Mouse (Mus musculus) hindbrain, embryonic 12.5 days (tissue): ENCODE measurements at regions not wholly inside any gene's neighbourhood (a gene's known extent, or its start where the extent isn't known, plus 50 kb on each side); places are given as distances from the start of the nearest gene placed in this dataset.

Experiments
- ATAC-seq: fragments of 200-750 bp; cut with Nextera tagmentation; 2 replicates; pipeline ENCODE4 v1.8.0; 2017; ENCODE audit warnings: moderate TSS enrichment; ENCODE audit not compliant: low FRiP score
- H3K27ac ChIP-seq: fragments of 300-500 bp; sonication (generic); 2 replicates; pipeline ENCODE4 v1.5.1; 2016; ENCODE audit warnings: mild to moderate bottlenecking
- H3K27me3 ChIP-seq: fragments of 300-500 bp; sonication (generic); 2 replicates; pipeline ENCODE4 v1.6.1; 2016; ENCODE audit warnings: mild to moderate bottlenecking
- H3K36me3 ChIP-seq: fragments of 300-500 bp; sonication (generic); 2 replicates; pipeline ENCODE4 v1.6.1; 2016; ENCODE audit warnings: mild to moderate bottlenecking
- H3K4me1 ChIP-seq: fragments of 300-500 bp; sonication (generic); 2 replicates; pipeline ENCODE4 v1.6.1; 2016
- H3K4me2 ChIP-seq: fragments of 300-500 bp; sonication (generic); replicated peaks from 2 replicates; pipeline ENCODE4 v1.6.1; 2016; ENCODE audit warnings: mild to moderate bottlenecking
- H3K4me3 ChIP-seq: fragments of 300-500 bp; sonication (generic); 2 replicates; pipeline ENCODE4 v1.5.1; 2016; ENCODE audit warnings: mild to moderate bottlenecking
- H3K9ac ChIP-seq: fragments of 300-500 bp; sonication (generic); 2 replicates; pipeline ENCODE4 v1.6.1; 2016; ENCODE audit warnings: mild to moderate bottlenecking, moderate library complexity
- H3K9me3 ChIP-seq: fragments of 300-500 bp; sonication (generic); replicated peaks from 2 replicates; pipeline ENCODE4 v1.6.1; 2016; ENCODE audit warnings: mild to moderate bottlenecking
- WGBS: fragments of 180-500 bp; shearing (Covaris S2); methylation state at CpG from one replicate; pipeline ENCODE4 v1.1.7; 2016; 5-methylcytosine and 5-hydroxymethylcytosine counted together

DNA sequence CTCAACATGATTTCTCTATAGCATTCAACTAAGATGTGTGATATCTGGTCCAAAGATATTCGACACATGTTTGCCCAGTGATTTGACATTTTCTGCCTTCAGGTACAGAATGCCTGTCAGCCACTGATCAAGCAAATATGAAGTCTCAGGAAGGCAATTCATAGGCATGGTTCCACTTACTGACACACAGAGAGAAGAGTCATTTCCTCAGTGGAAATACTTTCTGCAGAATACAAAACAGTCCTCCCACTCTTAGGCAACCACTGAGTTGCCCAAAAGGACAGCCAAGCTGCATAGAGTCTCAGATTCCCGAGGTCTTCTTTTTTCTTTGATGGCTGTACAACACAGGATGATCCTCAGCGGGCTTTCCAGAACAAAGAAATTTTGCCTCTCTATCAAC, 110.9 kb downstream of the Ndufa4 start:
- no peak overlapping the region for H3K4me3 ChIP-seq
- 79% methylated on average over 3 of the region's 3 CpGs for WGBS
- no peaks in the 10 kb centered on the region for H3K4me1 ChIP-seq
- no peak overlapping the region for H3K4me2 ChIP-seq
- no peaks in the 10 kb centered on the region for H3K36me3 ChIP-seq
- H3K27me3 ChIP-seq, result no peaks in the 10 kb centered on the region
- no peak overlapping the region for H3K9ac ChIP-seq
- ATAC-seq, result no peak
- H3K27ac ChIP-seq, result no peak overlapping the region
- no peaks in the 10 kb centered on the region for H3K9me3 ChIP-seq

DNA sequence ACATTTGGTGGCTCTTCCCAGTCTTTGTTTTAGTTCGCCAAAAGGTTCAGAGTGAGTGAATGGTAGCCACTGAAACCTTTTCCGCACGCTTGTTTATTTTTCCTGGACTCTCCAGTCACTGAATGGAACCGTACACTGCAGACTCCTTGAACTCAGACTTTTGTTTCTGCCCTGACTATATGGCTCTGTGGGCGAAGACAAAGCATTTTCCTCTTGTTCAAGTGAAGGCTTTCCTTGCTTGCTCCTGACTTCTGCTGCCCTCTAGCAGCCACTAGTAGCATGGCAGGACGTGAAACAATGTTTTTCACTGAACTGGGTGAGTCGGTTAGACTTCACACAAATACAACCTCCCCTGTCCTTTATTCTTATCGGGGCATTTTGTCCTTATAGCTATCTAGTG, 113.9 kb downstream of the Ndufa4 start:
- Histone ChIP-seq H3K4me3 (no peak overlapping the region), H3K4me2 (no peak overlapping the region), H3K4me1 (no peaks in the 10 kb centered on the region), H3K36me3 (no peaks in the 10 kb centered on the region), H3K9ac (no peak overlapping the region), H3K9me3 (no peaks in the 10 kb centered on the region), H3K27ac (no peak overlapping the region), H3K27me3 (no peaks in the 10 kb centered on the region)
- WGBS, result 34% methylated on average over 8 of the region's 8 CpGs
- ATAC-seq, result peak; percentile 88

DNA sequence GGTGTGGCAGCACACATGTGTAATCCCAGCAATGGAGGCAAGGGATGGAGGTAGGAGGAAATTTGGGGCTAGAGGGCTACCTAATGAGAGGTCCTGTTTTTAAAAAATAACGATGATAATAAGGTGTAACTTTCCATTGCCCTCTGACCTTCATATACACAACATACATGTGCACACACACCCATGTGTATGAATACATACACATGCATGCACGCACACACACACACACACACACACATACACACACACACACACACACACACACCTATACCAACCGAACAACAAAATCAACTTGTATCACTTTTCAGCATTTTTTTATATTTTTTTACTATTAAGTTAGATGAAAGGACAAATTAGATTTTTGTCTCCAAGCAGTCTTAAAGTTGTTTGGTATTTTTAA, 115.1 kb downstream of the Ndufa4 start:
- Histone ChIP-seq H3K4me3 (no peak overlapping the region), H3K4me1 (no peaks in the 10 kb centered on the region), H3K9me3 (no peaks in the 10 kb centered on the region), H3K36me3 (no peaks in the 10 kb centered on the region), H3K4me2 (no peak overlapping the region), H3K27me3 (no peaks in the 10 kb centered on the region), H3K9ac (no peak overlapping the region), H3K27ac (no peak overlapping the region)
- no peak for ATAC-seq
- WGBS, result 93% methylated on average over 3 of the region's 3 CpGs

DNA sequence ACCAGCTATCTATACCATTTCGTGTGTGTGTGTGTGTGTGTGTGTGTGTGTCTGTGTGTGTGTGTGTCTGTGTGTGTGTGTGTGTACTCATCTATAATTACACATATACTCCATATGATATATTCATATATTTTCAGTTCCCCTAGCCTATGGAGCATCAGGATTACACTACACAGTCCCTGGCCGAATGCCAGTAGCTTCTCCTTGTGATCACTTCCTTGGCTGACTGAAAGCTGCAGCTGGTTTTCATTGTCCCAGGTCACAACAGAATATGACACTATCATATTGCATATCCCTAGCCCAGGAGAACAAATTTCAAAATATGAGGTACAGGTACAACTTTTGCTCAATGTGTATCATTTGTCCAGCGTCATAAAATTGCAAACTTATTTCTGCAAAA, 116.2 kb downstream of the Ndufa4 start:
- Histone ChIP-seq H3K4me1 (no peaks in the 10 kb centered on the region), H3K4me2 (no peak overlapping the region), H3K4me3 (no peak overlapping the region), H3K36me3 (no peaks in the 10 kb centered on the region), H3K9ac (no peak overlapping the region), H3K27ac (no peak overlapping the region), H3K9me3 (no peaks in the 10 kb centered on the region), H3K27me3 (no peaks in the 10 kb centered on the region)
- WGBS, result 57% methylated on average over 3 of the region's 3 CpGs
- ATAC-seq, result no peak

DNA sequence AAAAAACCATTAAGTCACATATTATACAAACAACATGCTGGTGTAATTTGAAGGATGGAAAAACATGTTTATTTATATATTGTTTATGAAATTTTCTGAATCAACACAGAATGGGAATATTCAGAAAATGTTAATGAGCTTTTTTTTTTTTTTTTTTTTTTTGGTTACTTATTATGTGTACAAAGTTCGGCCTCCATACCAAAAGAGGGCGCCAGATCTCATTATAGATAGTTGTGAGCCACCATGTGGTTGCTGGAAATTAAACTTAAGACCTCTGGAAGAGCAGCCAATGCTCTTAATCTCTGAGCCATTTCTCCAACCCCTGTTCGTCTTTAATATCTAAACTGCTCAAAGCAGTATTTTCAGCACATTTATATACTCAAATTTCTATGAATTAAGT, 133.3 kb downstream of the Ndufa4 start:
- 87% methylated on average over 3 of the region's 3 CpGs for WGBS
- Histone ChIP-seq H3K4me2 (no peak overlapping the region), H3K27me3 (no peaks in the 10 kb centered on the region), H3K27ac (no peak overlapping the region), H3K4me1 (no peaks in the 10 kb centered on the region), H3K9me3 (no peaks in the 10 kb centered on the region), H3K9ac (no peak overlapping the region), H3K36me3 (no peaks in the 10 kb centered on the region), H3K4me3 (no peak overlapping the region)
- ATAC-seq, result no peak

DNA sequence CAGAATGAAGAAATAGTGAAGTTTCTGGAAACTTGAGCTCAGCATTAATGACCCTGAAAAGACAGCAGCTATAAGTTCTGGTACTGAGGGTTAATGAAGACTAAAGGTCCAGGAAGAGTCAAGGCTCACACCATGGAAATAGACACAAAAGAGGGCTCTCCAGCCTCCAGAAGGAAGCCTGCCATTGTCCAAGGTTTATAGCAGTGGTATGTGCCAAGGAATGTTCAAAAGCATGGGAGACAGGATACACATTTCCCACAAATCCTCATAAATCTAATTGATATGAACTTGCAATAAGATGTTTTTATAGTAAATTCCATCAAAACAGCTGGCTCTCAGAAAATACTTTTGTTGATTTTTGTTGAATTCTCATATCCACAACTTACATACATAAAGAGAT, 144.4 kb downstream of the Ndufa4 start:
- no peak overlapping the region for H3K4me2 ChIP-seq
- ATAC-seq, result no peak
- no peak overlapping the region for H3K4me3 ChIP-seq
- H3K9ac ChIP-seq, result no peak overlapping the region
- no peaks in the 10 kb centered on the region for H3K9me3 ChIP-seq
- no peak overlapping the region for H3K27ac ChIP-seq
- H3K36me3 ChIP-seq, result no peaks in the 10 kb centered on the region
- H3K27me3 ChIP-seq, result no peaks in the 10 kb centered on the region
- no peaks in the 10 kb centered on the region for H3K4me1 ChIP-seq

DNA sequence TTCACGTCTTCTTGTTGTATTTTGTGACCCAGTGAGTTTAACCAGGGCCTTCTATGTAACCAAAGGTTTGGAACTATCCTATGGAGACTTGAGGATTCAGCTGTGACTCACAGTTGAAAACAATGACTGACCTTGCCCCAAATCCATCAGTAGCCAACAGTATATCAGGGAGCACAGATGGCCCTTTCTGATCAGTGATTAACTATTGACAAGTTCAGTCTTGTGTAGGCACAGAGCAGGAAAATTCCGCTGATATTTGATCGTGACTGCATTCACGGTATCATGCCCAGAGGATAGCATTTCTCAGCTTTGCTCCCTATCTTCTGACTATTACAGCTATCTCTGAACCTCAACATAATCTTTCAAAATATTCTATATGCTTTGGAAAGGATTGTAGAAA, 169.6 kb downstream of the Ndufa4 start:
- no peak overlapping the region for H3K4me2 ChIP-seq
- no peak for ATAC-seq
- no peak overlapping the region for H3K4me3 ChIP-seq
- H3K27me3 ChIP-seq, result no peaks in the 10 kb centered on the region
- no peaks in the 10 kb centered on the region for H3K9me3 ChIP-seq
- H3K9ac ChIP-seq, result no peak overlapping the region
- H3K27ac ChIP-seq, result no peak overlapping the region
- no peaks in the 10 kb centered on the region for H3K36me3 ChIP-seq
- WGBS, result 81% methylated on average over 4 of the region's 4 CpGs
- no peaks in the 10 kb centered on the region for H3K4me1 ChIP-seq

DNA sequence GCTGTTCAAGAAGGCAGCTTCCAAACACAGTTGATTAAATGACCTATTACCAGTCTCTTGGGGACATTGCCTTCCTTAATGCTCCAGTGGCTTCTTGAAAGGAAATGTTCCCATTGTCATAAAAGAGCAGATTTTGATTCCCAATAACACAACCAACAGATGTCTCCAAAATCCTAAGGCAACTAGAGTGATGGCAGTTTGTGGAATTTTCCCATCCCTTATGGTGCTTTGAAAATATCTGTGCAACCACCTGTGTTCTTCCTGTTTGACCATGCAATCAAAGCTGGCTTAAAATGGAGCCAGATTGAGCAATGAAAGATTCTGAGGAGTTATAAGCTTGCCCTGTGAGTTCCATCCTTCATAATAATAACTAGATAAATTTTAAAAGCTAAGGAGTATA, 176.2 kb downstream of the Ndufa4 start:
- no peaks in the 10 kb centered on the region for H3K9me3 ChIP-seq
- ATAC-seq, result no peak
- no peak overlapping the region for H3K4me2 ChIP-seq
- H3K27ac ChIP-seq, result no peak overlapping the region
- H3K9ac ChIP-seq, result no peak overlapping the region
- no peaks in the 10 kb centered on the region for H3K4me1 ChIP-seq
- H3K4me3 ChIP-seq, result no peak overlapping the region
- H3K27me3 ChIP-seq, result no peaks in the 10 kb centered on the region
- no peaks in the 10 kb centered on the region for H3K36me3 ChIP-seq

DNA sequence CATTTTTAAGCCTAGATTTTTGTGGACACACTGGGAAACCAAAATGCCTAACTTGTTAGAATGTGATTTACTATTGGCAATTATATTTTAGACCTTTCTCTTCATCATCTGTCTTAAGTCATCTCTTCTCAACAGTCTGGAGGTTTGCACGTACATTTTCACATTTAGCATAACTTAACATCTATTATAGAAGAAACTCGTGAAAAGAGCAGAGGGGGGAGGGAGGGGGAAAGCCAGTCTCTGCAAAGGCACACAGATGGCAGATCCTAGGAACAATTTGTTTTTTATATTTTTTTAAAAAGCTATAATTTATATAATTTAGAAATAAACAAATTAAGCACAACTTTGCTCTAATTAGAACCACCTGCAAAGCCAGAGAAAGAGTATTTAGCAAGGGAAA, 176.6 kb downstream of the Ndufa4 start:
- Histone ChIP-seq H3K4me1 (no peaks in the 10 kb centered on the region), H3K9me3 (no peaks in the 10 kb centered on the region), H3K4me3 (no peak overlapping the region), H3K27ac (no peak overlapping the region), H3K9ac (no peak overlapping the region), H3K27me3 (no peaks in the 10 kb centered on the region), H3K36me3 (no peaks in the 10 kb centered on the region), H3K4me2 (no peak overlapping the region)
- no peak for ATAC-seq
- 72% methylated on average over 2 of the region's 2 CpGs for WGBS

DNA sequence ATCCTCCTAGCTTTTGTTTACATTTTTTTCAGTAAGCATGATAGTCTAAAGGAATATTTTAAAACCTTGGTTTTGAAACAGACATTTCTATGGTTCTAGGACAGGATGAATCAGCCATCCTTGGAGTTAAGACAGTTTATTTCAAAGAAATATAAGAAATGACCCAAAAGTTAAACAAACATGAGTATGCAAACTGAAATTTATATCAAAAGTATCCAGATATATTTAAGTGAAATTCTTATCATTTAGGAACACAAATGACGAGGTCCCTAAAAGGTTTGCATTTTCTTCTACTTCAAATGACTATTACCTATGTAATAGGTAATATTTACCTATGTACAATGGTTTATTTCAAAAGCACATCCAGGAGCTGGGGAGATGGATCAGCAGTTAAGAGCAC, 179.5 kb downstream of the Ndufa4 start:
- H3K36me3 ChIP-seq, result no peaks in the 10 kb centered on the region
- no peak overlapping the region; the same call in 1 of the 2 replicates for H3K27ac ChIP-seq
- no peak for ATAC-seq
- H3K27me3 ChIP-seq, result no peaks in the 10 kb centered on the region
- no peaks in the 10 kb centered on the region for H3K9me3 ChIP-seq
- 79% methylated on average over 1 of the region's 1 CpGs for WGBS
- no peak overlapping the region for H3K4me3 ChIP-seq
- H3K9ac ChIP-seq, result no peak overlapping the region
- no peak overlapping the region for H3K4me2 ChIP-seq
- H3K4me1 ChIP-seq, result no peaks in the 10 kb centered on the region

DNA sequence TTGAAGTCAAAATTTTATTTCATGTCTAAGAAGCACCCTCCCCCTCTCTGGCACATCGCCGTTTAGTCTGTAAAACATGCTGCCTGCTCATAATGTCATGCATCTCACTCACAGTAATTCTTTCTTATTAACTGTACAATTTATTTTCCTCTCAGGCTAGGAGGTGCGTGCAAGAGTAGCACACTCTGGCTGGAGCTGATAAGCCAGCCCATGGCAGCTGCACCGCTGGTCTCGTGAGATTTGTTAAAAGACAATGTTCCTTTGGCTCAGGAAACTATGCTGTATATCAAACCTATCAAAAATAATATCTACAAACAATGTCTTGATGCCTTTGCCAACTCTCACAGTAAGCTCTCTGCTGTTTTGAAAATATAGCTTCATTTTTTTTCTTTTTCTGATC, 179.9 kb downstream of the Ndufa4 start:
- WGBS, result 68% methylated on average over 5 of the region's 5 CpGs
- no peak overlapping the region for H3K27ac ChIP-seq
- ATAC-seq, result peak; percentile 80

DNA sequence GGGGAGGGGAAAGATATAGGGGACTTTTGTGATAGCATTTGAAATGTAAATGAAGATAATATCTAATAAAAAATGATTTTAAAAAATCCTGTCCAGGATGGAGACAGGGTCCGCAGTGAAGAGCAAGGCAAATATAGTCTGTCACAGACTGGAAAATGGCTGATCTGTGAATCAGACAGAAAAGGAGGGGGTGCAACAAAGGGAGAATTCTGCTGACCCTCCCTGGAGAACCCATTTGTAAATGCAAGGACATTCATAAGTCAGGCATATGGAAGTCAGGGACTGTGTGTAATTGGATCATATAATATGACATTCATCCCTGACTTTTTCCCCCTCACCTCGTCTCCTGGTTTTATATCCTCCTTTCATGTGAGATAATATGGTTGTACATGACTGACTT, 183.8 kb downstream of the Ndufa4 start:
- Histone ChIP-seq H3K36me3 (no peaks in the 10 kb centered on the region), H3K9ac (no peak overlapping the region), H3K4me3 (no peak overlapping the region), H3K27me3 (no peaks in the 10 kb centered on the region), H3K4me1 (no peaks in the 10 kb centered on the region), H3K4me2 (no peak overlapping the region), H3K27ac (no peak overlapping the region), H3K9me3 (no peaks in the 10 kb centered on the region)
- WGBS, result 68% methylated on average over 2 of the region's 2 CpGs
- ATAC-seq, result peak; percentile 48; the same call in 1 of the 2 replicates

More for the DNA sequence above, 179.9 kb downstream of the Ndufa4 start:
- Histone ChIP-seq H3K4me1 (no peaks in the 10 kb centered on the region), H3K36me3 (no peaks in the 10 kb centered on the region), H3K9me3 (no peaks in the 10 kb centered on the region), H3K4me3 (no peak overlapping the region), H3K27me3 (no peaks in the 10 kb centered on the region), H3K9ac (no peak overlapping the region), H3K4me2 (no peak overlapping the region)

DNA sequence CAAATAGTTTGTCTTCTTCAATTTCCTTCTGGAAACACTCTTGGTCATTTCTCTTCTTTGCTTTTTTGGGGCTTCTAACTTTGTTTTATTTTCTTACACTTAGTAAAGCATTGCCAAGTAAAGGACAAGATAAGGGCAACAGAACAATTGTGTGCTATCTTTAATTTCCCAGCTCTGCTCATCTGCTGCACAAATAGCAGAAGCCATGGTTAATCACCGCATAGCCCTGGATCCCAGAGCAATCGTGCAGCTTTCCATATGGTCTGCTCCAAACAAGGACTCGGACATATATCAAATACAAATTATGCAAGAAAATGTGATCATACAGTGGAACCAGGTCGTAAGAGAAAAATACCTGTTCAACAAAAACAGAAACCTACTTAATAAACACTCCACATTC, 187.0 kb downstream of the Ndufa4 start:
- H3K4me2 ChIP-seq, result no peak overlapping the region
- H3K9ac ChIP-seq, result no peak overlapping the region
- no peaks in the 10 kb centered on the region for H3K27me3 ChIP-seq
- H3K36me3 ChIP-seq, result no peaks in the 10 kb centered on the region
- H3K9me3 ChIP-seq, result no peaks in the 10 kb centered on the region
- 92% methylated on average over 4 of the region's 4 CpGs for WGBS
- no peak overlapping the region for H3K27ac ChIP-seq
- H3K4me3 ChIP-seq, result no peak overlapping the region
- ATAC-seq, result no peak
- no peaks in the 10 kb centered on the region for H3K4me1 ChIP-seq

DNA sequence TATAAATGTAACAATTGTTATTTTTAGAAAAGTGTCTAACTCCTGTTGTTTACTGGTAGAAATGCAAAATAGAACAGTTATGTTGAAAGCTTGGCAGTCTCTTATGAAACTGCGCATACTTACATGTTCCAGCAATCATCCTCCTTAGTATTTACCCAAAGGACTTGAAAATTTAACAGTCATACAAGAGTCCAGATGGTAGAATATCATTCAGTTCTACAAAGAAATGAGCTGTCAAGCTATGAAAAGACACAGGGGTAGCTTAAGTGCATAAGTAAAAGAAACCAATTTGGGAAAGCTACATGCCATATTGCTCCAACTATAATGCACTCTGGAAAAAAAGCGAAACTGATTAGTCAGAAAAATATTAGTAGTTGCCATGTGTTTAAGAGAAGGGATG, 196.7 kb downstream of the Ndufa4 start:
- Histone ChIP-seq H3K9ac (no peak overlapping the region), H3K4me3 (no peak overlapping the region), H3K4me2 (no peak overlapping the region), H3K27me3 (no peaks in the 10 kb centered on the region), H3K4me1 (no peaks in the 10 kb centered on the region), H3K9me3 (no peaks in the 10 kb centered on the region), H3K27ac (no peak overlapping the region), H3K36me3 (no peaks in the 10 kb centered on the region)
- ATAC-seq, result no peak
- 93% methylated on average over 2 of the region's 2 CpGs for WGBS
